Mouse (Mus musculus): ENCODE measurements around the gene Ugt1a2. TPM values are rescaled to one million over a fixed set of nuclear protein-coding genes. Genes with fewer than 3 reads are reported as not detected.

The Ugt1a2 gene
- total and polyA plus RNA-seq, 2 experiments from 2014 or later = not detected

DNA sequence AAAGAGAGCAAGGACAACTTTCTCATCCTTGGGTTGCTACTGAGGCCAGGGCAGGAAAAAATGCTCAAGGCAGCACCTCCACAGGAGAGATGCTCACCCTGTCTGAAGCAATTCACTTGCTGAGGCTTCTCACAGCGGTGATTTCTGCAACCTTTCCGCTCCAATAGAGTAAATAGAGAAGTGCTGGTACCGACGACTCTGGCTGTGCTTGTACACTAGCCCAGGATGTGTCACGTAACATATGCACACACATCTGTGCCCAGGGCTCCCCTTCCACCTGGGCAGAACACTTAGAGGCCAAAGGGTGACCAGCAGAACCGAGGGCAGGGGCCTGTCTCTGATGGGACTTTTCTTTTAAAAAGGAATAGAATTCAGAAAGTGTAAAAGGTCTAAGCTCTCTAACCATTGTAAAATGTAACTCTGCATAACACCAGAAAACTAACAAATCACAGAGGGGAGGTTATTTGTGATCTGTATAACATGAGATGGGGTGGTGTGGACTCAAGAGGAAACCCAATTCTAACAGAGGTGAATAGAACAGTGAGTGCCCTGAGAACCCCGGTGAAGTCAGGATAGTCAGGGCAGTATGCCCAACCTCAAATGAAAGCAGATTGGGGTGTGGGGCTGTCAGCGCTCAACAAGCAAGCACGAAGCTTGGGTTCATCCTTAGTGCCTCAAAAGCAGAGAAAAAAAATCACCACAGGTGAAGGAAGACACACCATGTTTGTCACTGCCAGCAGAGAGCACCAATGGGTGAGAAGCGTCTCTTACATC lies 60.4 kb downstream of the Ugt1a2 start:
- Histone ChIP-seq H3K27me3 (ENCODE audit: insufficient read depth, low read length) (no peaks in the 10 kb centered on the region), H3K4me1 (ENCODE audit: insufficient read depth) (no peaks in the 10 kb centered on the region), H3K9ac (no peak overlapping the region), H3K4me2 (ENCODE audit: low read depth) (no peak overlapping the region), H3K27ac (ENCODE audit: low read depth, low read length) (no peak overlapping the region), H3K9me3 (ENCODE audit: low read length) (peaks cover 23% of the 10 kb centered on the region), H3K4me3 (ENCODE audit: low read depth, low read length) (no peak overlapping the region), H3K36me3 (ENCODE audit: insufficient read depth) (peaks cover 67% of the 10 kb centered on the region)
- TF ChIP-seq CTCF (IDR thresholded peaks at IDR 0.05; ENCODE audit: low read depth) = 0 out of 2 replicates have a peak, but pooled peaks have one; percentile 4
- DNase-seq = no peak
- ATAC-seq = no peak
- 84% methylated on average over 10 of the region's 10 CpGs for WGBS

DNA sequence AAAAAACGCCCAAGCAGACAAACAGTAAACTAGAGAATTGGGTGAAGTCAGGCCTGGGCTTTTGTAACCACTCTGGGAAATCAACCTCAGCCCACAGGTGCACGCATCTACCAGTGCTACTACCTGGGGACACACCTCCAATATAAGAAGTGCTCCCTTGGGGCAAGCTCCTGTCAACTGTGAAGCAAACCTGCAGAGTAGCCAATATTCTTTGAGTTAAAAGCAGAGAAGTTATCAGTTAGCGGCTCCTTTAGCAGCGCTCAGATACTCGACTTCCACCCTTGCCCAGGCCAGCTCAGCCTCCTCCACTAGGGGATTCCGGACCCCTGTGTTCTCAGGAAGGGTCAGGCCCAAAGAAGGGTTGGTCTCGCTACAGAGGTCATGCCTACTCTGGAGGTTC lies 61.3 kb downstream of the Ugt1a2 start:
- peak; percentile 24 for TF ChIP-seq CTCF (IDR thresholded peaks at IDR 0.05; ENCODE audit: low read depth)
- Histone ChIP-seq H3K27ac (ENCODE audit: low read depth, low read length) (no peak overlapping the region), H3K9me3 (ENCODE audit: low read length) (peaks cover 14% of the 10 kb centered on the region), H3K4me3 (ENCODE audit: low read depth, low read length) (no peak overlapping the region), H3K27me3 (ENCODE audit: insufficient read depth, low read length) (no peaks in the 10 kb centered on the region), H3K4me1 (ENCODE audit: insufficient read depth) (no peaks in the 10 kb centered on the region), H3K36me3 (ENCODE audit: insufficient read depth) (peaks cover 77% of the 10 kb centered on the region), H3K4me2 (ENCODE audit: low read depth) (no peak overlapping the region), H3K9ac (no peak overlapping the region)
- ATAC-seq (no peak), DNase-seq (no peak)
- WGBS = 88% methylated on average over 7 of the region's 7 CpGs

DNA sequence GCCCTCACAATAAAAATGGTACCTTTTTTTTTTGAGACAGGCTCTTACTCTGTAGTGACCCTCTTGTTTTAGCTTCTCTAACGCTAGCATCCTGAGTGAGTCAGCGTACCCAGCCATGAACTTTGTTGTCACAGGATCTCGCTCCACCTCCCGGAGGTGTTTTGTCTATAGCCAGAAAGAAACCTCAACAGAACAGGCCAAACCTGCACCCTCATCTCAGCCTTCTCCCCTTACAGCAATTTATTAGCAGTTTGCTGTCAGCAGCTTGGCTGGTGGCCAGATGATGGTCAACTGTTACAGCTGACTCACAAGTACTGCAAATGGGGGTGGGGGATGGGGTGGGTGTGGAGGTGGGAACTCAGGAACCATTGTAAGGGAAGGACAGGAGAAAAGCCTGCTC lies 61.9 kb downstream of the Ugt1a2 start:
- TF ChIP-seq CTCF (IDR thresholded peaks at IDR 0.05; ENCODE audit: low read depth) = no peak
- no peaks in the 10 kb centered on the region for H3K4me1 ChIP-seq (ENCODE audit: insufficient read depth)
- ATAC-seq = no peak
- H3K4me2 ChIP-seq (ENCODE audit: low read depth) = no peak overlapping the region
- 81% methylated on average over 4 of the region's 4 CpGs for WGBS
- no peak overlapping the region for H3K27ac ChIP-seq (ENCODE audit: low read depth, low read length)
- H3K4me3 ChIP-seq (ENCODE audit: low read depth, low read length) = no peak overlapping the region
- no peaks in the 10 kb centered on the region for H3K27me3 ChIP-seq (ENCODE audit: insufficient read depth, low read length)
- no peak overlapping the region for H3K9ac ChIP-seq
- H3K36me3 ChIP-seq (ENCODE audit: insufficient read depth) = peaks cover 82% of the 10 kb centered on the region
- peaks cover 8% of the 10 kb centered on the region for H3K9me3 ChIP-seq (ENCODE audit: low read length)
- peak; percentile 45 for DNase-seq

DNA sequence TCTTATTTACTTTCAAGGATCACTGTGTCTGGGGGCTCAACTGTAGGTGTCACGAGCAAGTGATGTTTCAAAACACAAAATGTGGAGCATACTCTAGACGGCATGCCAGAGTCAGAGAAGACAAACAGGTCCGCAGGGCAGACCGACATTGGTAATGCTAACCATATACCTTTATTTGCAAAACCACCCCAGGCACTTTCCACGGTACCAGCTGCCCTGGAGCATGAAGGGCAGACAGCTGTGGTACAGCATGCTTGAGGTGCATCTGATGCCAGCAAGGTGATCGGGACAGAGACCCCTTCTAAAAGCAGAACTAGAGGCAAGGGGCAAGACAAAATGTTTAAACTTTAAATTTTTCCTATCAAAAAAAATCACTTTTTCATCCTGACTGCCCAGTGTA lies 62.6 kb downstream of the Ugt1a2 start:
- H3K4me3 ChIP-seq (ENCODE audit: low read depth, low read length) = no peak overlapping the region
- 77% methylated on average over 6 of the region's 6 CpGs for WGBS
- H3K27me3 ChIP-seq (ENCODE audit: insufficient read depth, low read length) = no peaks in the 10 kb centered on the region
- H3K36me3 ChIP-seq (ENCODE audit: insufficient read depth) = peaks cover 89% of the 10 kb centered on the region
- no peak for DNase-seq
- H3K9me3 ChIP-seq (ENCODE audit: low read length) = peaks cover 1% of the 10 kb centered on the region; the same call in 1 of the 2 replicates
- no peak for TF ChIP-seq CTCF (IDR thresholded peaks at IDR 0.05; ENCODE audit: low read depth)
- no peak overlapping the region for H3K27ac ChIP-seq (ENCODE audit: low read depth, low read length)
- ATAC-seq = no peak
- H3K9ac ChIP-seq = no peak overlapping the region
- H3K4me1 ChIP-seq (ENCODE audit: insufficient read depth) = no peaks in the 10 kb centered on the region
- no peak overlapping the region for H3K4me2 ChIP-seq (ENCODE audit: low read depth)

DNA sequence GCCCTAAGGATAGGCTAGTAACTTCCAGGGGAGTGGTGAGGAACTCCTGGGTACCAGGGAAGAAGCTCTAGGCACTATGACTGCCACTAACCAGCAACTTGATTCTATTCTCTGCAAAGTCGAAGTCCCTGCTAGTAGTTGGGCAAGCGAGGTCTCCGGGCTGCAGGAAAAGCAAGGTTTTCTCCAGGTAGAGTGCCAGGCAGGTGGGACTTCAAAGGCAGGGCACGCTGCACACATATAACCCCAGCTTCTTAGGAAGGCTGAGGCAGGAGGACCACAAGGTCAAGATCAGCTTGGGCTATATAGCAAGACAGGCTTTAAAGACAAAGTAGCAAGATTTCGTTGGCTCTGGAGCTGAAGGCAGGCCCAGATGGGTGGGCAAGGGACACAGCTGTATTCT lies 63.4 kb downstream of the Ugt1a2 start:
- TF ChIP-seq CTCF (IDR thresholded peaks at IDR 0.05; ENCODE audit: low read depth) = no peak
- no peak overlapping the region for H3K4me3 ChIP-seq (ENCODE audit: low read depth, low read length)
- no peak for ATAC-seq
- no peak overlapping the region for H3K9ac ChIP-seq
- no peak overlapping the region for H3K4me2 ChIP-seq (ENCODE audit: low read depth)
- H3K4me1 ChIP-seq (ENCODE audit: insufficient read depth) = no peaks in the 10 kb centered on the region
- no peaks in the 10 kb centered on the region for H3K27me3 ChIP-seq (ENCODE audit: insufficient read depth, low read length)
- WGBS = 93% methylated on average over 5 of the region's 5 CpGs
- H3K27ac ChIP-seq (ENCODE audit: low read depth, low read length) = no peak overlapping the region
- DNase-seq = no peak
- H3K36me3 ChIP-seq (ENCODE audit: insufficient read depth) = peaks cover 97% of the 10 kb centered on the region
- H3K9me3 ChIP-seq (ENCODE audit: low read length) = no peaks in the 10 kb centered on the region

DNA sequence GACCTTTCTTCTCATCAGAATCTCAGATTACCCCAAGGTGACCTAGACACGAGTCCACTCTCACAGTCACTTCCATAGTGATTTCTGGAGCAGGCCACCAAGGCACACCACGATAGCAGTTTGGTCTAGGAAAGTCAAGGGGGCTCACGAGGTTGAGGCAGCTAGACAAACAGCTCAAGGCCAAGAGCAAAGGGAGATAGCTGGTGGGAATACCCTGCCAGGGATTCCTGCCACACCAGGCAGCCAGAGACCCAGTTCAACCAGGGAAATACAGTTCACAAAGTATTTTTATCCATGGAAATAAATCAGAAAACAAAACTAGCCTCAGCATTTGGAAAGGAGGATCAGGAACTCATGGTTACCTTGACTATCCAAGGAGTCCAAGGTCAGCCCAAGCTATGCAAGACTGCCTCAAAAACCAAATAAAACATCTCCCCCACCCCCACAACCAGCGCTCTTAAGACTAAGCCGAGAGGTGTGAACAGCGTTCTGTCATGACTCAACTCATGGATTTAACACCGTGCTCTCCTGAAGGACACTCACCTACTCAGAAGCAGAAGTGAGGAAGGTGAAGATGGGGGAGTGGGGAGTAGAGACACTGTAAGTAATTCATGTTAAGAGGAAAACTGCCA lies 64.0 kb downstream of the Ugt1a2 start:
- no peak for TF ChIP-seq CTCF (IDR thresholded peaks at IDR 0.05; ENCODE audit: low read depth)
- Histone ChIP-seq H3K27ac (ENCODE audit: low read depth, low read length) (no peak overlapping the region), H3K9ac (no peak overlapping the region), H3K4me1 (ENCODE audit: insufficient read depth) (no peaks in the 10 kb centered on the region), H3K4me3 (ENCODE audit: low read depth, low read length) (no peak overlapping the region), H3K27me3 (ENCODE audit: insufficient read depth, low read length) (no peaks in the 10 kb centered on the region), H3K9me3 (ENCODE audit: low read length) (no peaks in the 10 kb centered on the region), H3K4me2 (ENCODE audit: low read depth) (no peak overlapping the region), H3K36me3 (ENCODE audit: insufficient read depth) (peaks cover 100% of the 10 kb centered on the region)
- ATAC-seq = no peak
- no peak for DNase-seq
- 90% methylated on average over 7 of the region's 7 CpGs for WGBS

DNA sequence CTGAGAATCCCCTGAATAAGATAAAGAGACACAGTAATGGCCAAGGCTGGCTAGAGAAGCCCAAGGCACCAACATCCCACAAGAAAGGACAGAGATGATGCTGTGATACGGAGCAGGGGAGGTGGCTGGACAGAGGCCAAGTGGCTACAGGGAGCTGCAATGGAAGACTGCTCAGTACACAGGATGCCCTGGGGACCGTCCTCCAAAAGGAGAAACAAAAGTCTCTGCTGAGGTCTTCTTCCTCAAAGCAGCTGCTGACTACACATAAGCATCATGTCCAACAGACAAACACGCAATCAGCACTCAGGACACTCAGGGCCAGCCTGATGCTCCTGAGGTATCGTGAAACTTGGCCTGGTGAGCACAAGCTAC lies 64.5 kb downstream of the Ugt1a2 start:
- peaks cover 100% of the 10 kb centered on the region for H3K36me3 ChIP-seq (ENCODE audit: insufficient read depth)
- WGBS = 75% methylated on average over 4 of the region's 4 CpGs
- H3K9me3 ChIP-seq (ENCODE audit: low read length) = no peaks in the 10 kb centered on the region
- no peak overlapping the region for H3K4me2 ChIP-seq (ENCODE audit: low read depth)
- no peaks in the 10 kb centered on the region for H3K4me1 ChIP-seq (ENCODE audit: insufficient read depth)
- DNase-seq (no peak), ATAC-seq (no peak)
- no peak overlapping the region for H3K27ac ChIP-seq (ENCODE audit: low read depth, low read length)
- no peaks in the 10 kb centered on the region for H3K27me3 ChIP-seq (ENCODE audit: insufficient read depth, low read length)
- no peak for TF ChIP-seq CTCF (IDR thresholded peaks at IDR 0.05; ENCODE audit: low read depth)
- no peak overlapping the region for H3K9ac ChIP-seq
- H3K4me3 ChIP-seq (ENCODE audit: low read depth, low read length) = no peak overlapping the region

All from forebrain, postnatal 0 days (tissue).